Mouse (Mus musculus) limb, embryonic 15.5 days (tissue): ENCODE measurements around the gene Mpp6. TPM values are rescaled to one million over a fixed set of nuclear protein-coding genes. Genes with fewer than 3 reads are reported as not detected.

Experiments used
- ATAC-seq: fragments of 200-750 bp; cut with Nextera tagmentation; 2 replicates; pipeline ENCODE4 v1.8.0; 2017; ENCODE audit warnings: low read depth, moderate TSS enrichment; ENCODE audit not compliant: insufficient number of reproducible peaks, low FRiP score, low TSS enrichment
- H3K27ac ChIP-seq: fragments of 300-500 bp; sonication (generic); 2 replicates; pipeline ENCODE4 v1.5.1; 2015; ENCODE audit warnings: moderate library complexity, mild to moderate bottlenecking, inconsistent platforms
- H3K27me3 ChIP-seq: fragments of 300-500 bp; sonication (generic); 2 replicates; pipeline ENCODE4 v1.6.1; 2015; ENCODE audit warnings: inconsistent platforms
- H3K36me3 ChIP-seq: fragments of 300-500 bp; sonication (generic); 2 replicates; pipeline ENCODE4 v1.6.1; 2015; ENCODE audit warnings: inconsistent platforms
- H3K4me1 ChIP-seq: fragments of 300-500 bp; sonication (generic); 2 replicates; pipeline ENCODE4 v1.6.1; 2015; ENCODE audit warnings: inconsistent platforms
- H3K4me2 ChIP-seq: fragments of 300-500 bp; sonication (generic); 2 replicates; pipeline ENCODE4 v1.6.1; 2015; ENCODE audit warnings: mild to moderate bottlenecking, inconsistent platforms
- H3K4me3 ChIP-seq: fragments of 300-500 bp; sonication (generic); 2 replicates; pipeline ENCODE4 v1.5.1; 2015; ENCODE audit warnings: mild to moderate bottlenecking, inconsistent platforms
- H3K9ac ChIP-seq: fragments of 300-500 bp; sonication (generic); 2 replicates; pipeline ENCODE4 v1.6.1; 2015; ENCODE audit warnings: inconsistent platforms
- H3K9me3 ChIP-seq: fragments of 300-500 bp; sonication (generic); 2 replicates; pipeline ENCODE4 v1.6.1; 2016; ENCODE audit warnings: inconsistent platforms
- WGBS: fragments of 180-500 bp; shearing (Covaris S2); methylation state at CpG from one replicate; pipeline ENCODE4 v1.1.7; 2015; 5-methylcytosine and 5-hydroxymethylcytosine counted together
- polyA plus RNA-seq: library from polyadenylated mRNA; unstranded; fragments of >200 nt; fragmentation: Nextera tagmentation; extraction: Ambion mirVana; gene quantifications from 2 replicates; pipeline ENCODE4 v1.2.1, GENCODE M21; 2015

The Mpp6 gene
- polyA plus RNA-seq, 1 experiment from 2014 or later, result 56.9 TPM

- H3K27me3 ChIP-seq, result no peaks in the 10 kb centered on the region
- no peak for ATAC-seq
- H3K9ac ChIP-seq, result no peak overlapping the region
- H3K9me3 ChIP-seq, result no peaks in the 10 kb centered on the region
- H3K4me2 ChIP-seq, result no peak overlapping the region
- no peak overlapping the region for H3K4me3 ChIP-seq
- no peak overlapping the region for H3K27ac ChIP-seq
- WGBS, result 77% methylated on average over 3 of the region's 3 CpGs
- no peaks in the 10 kb centered on the region; the same call in 1 of the 2 replicates for H3K36me3 ChIP-seq
- no peaks in the 10 kb centered on the region for H3K4me1 ChIP-seq
Measured at GRCm38 (mm10) chr6:50163013-50163412, 53.0 kb downstream of the Mpp6 start.

DNA sequence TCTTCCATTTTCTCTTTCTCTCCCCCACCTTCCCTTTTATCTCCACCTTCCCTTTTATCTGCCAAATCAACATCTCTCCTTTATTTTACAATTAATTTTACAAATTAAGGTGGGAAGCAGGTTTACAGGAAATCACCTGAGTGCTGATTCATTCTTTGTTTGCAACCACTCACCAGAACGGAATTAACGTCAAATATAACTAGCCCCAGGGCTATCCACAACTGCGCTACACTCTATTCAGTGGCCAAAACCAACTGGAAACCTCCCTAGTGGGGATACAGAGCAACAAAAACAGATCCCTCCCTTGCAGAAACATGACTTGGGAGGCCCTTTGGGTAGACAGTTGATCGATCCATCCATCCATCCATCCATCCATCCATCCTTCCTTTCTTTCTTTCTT is 58.8 kb downstream of the Mpp6 start:
- no peak overlapping the region for H3K9ac ChIP-seq
- H3K27me3 ChIP-seq, result no peaks in the 10 kb centered on the region
- ATAC-seq, result no peak
- H3K36me3 ChIP-seq, result peaks cover 5% of the 10 kb centered on the region
- H3K27ac ChIP-seq, result no peak overlapping the region
- H3K4me1 ChIP-seq, result no peaks in the 10 kb centered on the region
- no peaks in the 10 kb centered on the region for H3K9me3 ChIP-seq
- no peak overlapping the region for H3K4me3 ChIP-seq
- no peak overlapping the region for H3K4me2 ChIP-seq
- WGBS, result 80% methylated on average over 4 of the region's 4 CpGs

GRCm38 (mm10) chr6:50169771-50170170 is 59.7 kb downstream of the Mpp6 start:
- H3K27me3 ChIP-seq, result no peaks in the 10 kb centered on the region
- H3K9me3 ChIP-seq, result no peaks in the 10 kb centered on the region
- no peaks in the 10 kb centered on the region for H3K4me1 ChIP-seq
- peaks cover 7% of the 10 kb centered on the region for H3K36me3 ChIP-seq
- H3K4me2 ChIP-seq, result no peak overlapping the region
- H3K9ac ChIP-seq, result no peak overlapping the region
- H3K4me3 ChIP-seq, result no peak overlapping the region
- no peak for ATAC-seq
- H3K27ac ChIP-seq, result no peak overlapping the region

- Histone ChIP-seq H3K4me2 (no peak overlapping the region), H3K4me3 (no peak overlapping the region), H3K36me3 (peaks cover 7% of the 10 kb centered on the region), H3K9me3 (no peaks in the 10 kb centered on the region), H3K9ac (no peak overlapping the region), H3K27me3 (no peaks in the 10 kb centered on the region), H3K27ac (no peak overlapping the region), H3K4me1 (no peaks in the 10 kb centered on the region)
- 82% methylated on average over 1 of the region's 1 CpGs for WGBS
- ATAC-seq, result no peak
Measured at GRCm38 (mm10) chr6:50175736-50176135, 65.7 kb downstream of the Mpp6 start.

DNA sequence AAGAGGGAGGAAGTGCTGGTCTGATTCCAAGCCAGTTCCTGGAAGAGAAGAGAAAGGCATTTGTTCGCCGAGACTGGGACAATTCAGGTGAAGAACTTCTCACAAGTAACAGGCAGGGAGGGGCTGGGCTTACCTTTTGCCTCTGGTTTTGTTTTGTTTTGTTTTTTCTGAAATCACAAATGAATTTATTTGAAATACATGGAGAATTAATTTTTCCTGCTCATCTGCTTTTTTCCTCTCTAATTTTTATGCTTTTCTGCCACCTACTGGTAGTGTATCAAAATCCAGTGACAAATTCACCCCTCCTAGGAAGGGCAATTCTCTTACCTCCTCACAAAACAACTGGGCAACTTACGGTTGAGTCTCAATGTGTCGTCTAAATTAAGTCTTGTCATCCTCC is 70.1 kb downstream of the Mpp6 start:
- H3K9ac ChIP-seq, result no peak overlapping the region
- H3K27me3 ChIP-seq, result no peaks in the 10 kb centered on the region
- 75% methylated on average over 4 of the region's 4 CpGs for WGBS
- no peak overlapping the region for H3K4me2 ChIP-seq
- H3K4me1 ChIP-seq, result no peaks in the 10 kb centered on the region
- no peak overlapping the region for H3K27ac ChIP-seq
- H3K4me3 ChIP-seq, result no peak overlapping the region
- peaks cover 16% of the 10 kb centered on the region for H3K36me3 ChIP-seq
- no peaks in the 10 kb centered on the region for H3K9me3 ChIP-seq
- ATAC-seq, result no peak

- no peak overlapping the region for H3K27ac ChIP-seq
- 79% methylated on average over 4 of the region's 4 CpGs for WGBS
Measured at GRCm38 (mm10) chr6:50187955-50188354, 77.9 kb downstream of the Mpp6 start.

DNA sequence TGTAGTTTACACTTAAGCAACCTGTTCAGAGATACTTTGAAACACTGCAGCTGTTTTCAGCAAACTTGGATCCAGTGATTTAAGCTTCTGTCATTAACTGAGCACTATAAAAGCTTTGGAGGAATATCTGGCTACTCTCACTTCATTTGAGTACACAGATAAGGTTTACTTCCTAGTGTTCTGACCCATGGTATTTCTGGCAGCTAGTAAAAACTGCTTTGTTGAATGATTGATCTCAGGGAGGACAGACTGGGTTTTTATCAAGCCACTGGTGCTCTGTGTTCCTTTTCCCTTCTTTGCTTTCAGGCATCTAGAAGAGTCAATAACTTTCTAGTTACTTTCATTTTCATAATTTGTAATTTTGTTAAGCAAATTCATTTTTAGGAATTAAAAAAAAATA is 79.3 kb downstream of the Mpp6 start:
- Histone ChIP-seq H3K4me1 (no peaks in the 10 kb centered on the region), H3K36me3 (peaks cover 6% of the 10 kb centered on the region; the same call in 1 of the 2 replicates), H3K4me3 (no peak overlapping the region), H3K27ac (no peak overlapping the region), H3K9ac (no peak overlapping the region), H3K9me3 (no peaks in the 10 kb centered on the region), H3K4me2 (no peak overlapping the region), H3K27me3 (no peaks in the 10 kb centered on the region)
- ATAC-seq, result no peak

More at GRCm38 (mm10) chr6:50187955-50188354, 77.9 kb downstream of the Mpp6 start:
- no peak for ATAC-seq
- peaks cover 14% of the 10 kb centered on the region for H3K36me3 ChIP-seq
- no peaks in the 10 kb centered on the region for H3K9me3 ChIP-seq
- no peaks in the 10 kb centered on the region for H3K27me3 ChIP-seq
- H3K4me2 ChIP-seq, result no peak overlapping the region
- H3K4me1 ChIP-seq, result no peaks in the 10 kb centered on the region
- H3K9ac ChIP-seq, result no peak overlapping the region
- no peak overlapping the region for H3K4me3 ChIP-seq

GRCm38 (mm10) chr6:50191605-50192004 is 81.6 kb downstream of the Mpp6 start:
- Histone ChIP-seq H3K27me3 (no peaks in the 10 kb centered on the region), H3K4me1 (no peaks in the 10 kb centered on the region), H3K36me3 (0 out of 2 replicates have a peak, but pooled peaks cover 7% of the 10 kb centered on the region), H3K27ac (no peak overlapping the region; the same call in 1 of the 2 replicates), H3K4me3 (no peak overlapping the region), H3K9me3 (no peaks in the 10 kb centered on the region), H3K9ac (no peak overlapping the region), H3K4me2 (no peak overlapping the region)
- WGBS, result 81% methylated on average over 3 of the region's 3 CpGs
- no peak for ATAC-seq

- no peaks in the 10 kb centered on the region for H3K27me3 ChIP-seq
- no peak for ATAC-seq
- H3K9me3 ChIP-seq, result no peaks in the 10 kb centered on the region
- no peaks in the 10 kb centered on the region for H3K4me1 ChIP-seq
- H3K9ac ChIP-seq, result no peak overlapping the region
- H3K4me2 ChIP-seq, result no peak overlapping the region
- H3K4me3 ChIP-seq, result no peak overlapping the region
- H3K27ac ChIP-seq, result no peak overlapping the region
- 73% methylated on average over 1 of the region's 1 CpGs for WGBS
- peaks cover 8% of the 10 kb centered on the region; the same call in 1 of the 2 replicates for H3K36me3 ChIP-seq
Measured at GRCm38 (mm10) chr6:50192169-50192568, 82.1 kb downstream of the Mpp6 start.

DNA sequence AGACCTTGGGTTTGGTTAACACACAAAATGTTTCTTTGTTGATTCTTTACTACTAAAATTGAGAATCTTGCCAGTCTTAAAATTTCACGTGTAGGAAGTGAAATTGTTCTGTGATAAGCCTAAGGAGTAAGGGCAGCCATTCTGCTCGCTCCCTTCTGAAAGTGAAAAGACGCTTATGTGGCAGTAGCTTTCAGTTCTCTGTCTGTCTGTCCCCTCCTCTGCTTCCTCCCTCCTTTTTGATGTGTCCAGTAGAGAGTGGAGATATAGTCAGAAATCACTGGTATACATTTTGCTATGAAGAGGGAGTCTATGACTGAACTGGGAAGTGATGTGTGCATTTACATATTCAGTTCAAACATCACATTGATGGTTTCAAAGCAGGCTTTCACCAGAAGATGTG is 82.8 kb downstream of the Mpp6 start:
- 83% methylated on average over 3 of the region's 3 CpGs for WGBS
- no peak overlapping the region for H3K4me2 ChIP-seq
- no peak overlapping the region for H3K27ac ChIP-seq
- H3K9me3 ChIP-seq, result no peaks in the 10 kb centered on the region
- ATAC-seq, result no peak
- no peak overlapping the region for H3K9ac ChIP-seq
- peaks cover 13% of the 10 kb centered on the region; the same call in 1 of the 2 replicates for H3K36me3 ChIP-seq
- H3K4me1 ChIP-seq, result no peaks in the 10 kb centered on the region
- H3K27me3 ChIP-seq, result no peaks in the 10 kb centered on the region
- H3K4me3 ChIP-seq, result no peak overlapping the region

- no peaks in the 10 kb centered on the region for H3K9me3 ChIP-seq
- no peak overlapping the region for H3K4me3 ChIP-seq
- H3K27me3 ChIP-seq, result no peaks in the 10 kb centered on the region
- peaks cover 13% of the 10 kb centered on the region; the same call in 1 of the 2 replicates for H3K36me3 ChIP-seq
- WGBS, result 89% methylated on average over 5 of the region's 5 CpGs
- H3K27ac ChIP-seq, result no peak overlapping the region
- H3K9ac ChIP-seq, result no peak overlapping the region
- ATAC-seq, result no peak
- H3K4me1 ChIP-seq, result no peaks in the 10 kb centered on the region
- no peak overlapping the region for H3K4me2 ChIP-seq
Measured at GRCm38 (mm10) chr6:50193851-50194250, 83.8 kb downstream of the Mpp6 start.

GRCm38 (mm10) chr6:50204356-50204755 is 94.3 kb downstream of the Mpp6 start:
- Histone ChIP-seq H3K27ac (no peak overlapping the region), H3K9ac (no peak overlapping the region), H3K27me3 (no peaks in the 10 kb centered on the region), H3K4me1 (no peaks in the 10 kb centered on the region; the same call in 1 of the 2 replicates), H3K36me3 (no peaks in the 10 kb centered on the region; the same call in 1 of the 2 replicates), H3K4me3 (no peak overlapping the region), H3K9me3 (no peaks in the 10 kb centered on the region), H3K4me2 (no peak overlapping the region)
- WGBS, result 88% methylated on average over 4 of the region's 4 CpGs
- ATAC-seq, result no peak

GRCm38 (mm10) chr6:50205093-50205492 is 95.1 kb downstream of the Mpp6 start:
- Histone ChIP-seq H3K27me3 (no peaks in the 10 kb centered on the region), H3K4me1 (no peaks in the 10 kb centered on the region; the same call in 1 of the 2 replicates), H3K9ac (no peak overlapping the region), H3K27ac (no peak overlapping the region), H3K9me3 (no peaks in the 10 kb centered on the region), H3K36me3 (no peaks in the 10 kb centered on the region; the same call in 1 of the 2 replicates), H3K4me2 (no peak overlapping the region), H3K4me3 (no peak overlapping the region)
- no peak for ATAC-seq
- 73% methylated on average over 4 of the region's 4 CpGs for WGBS
